Mouse (Mus musculus) megakaryocyte, embryonic 14.5 days (primary cell): ENCODE results near the gene Ephx1. TPM values are rescaled to one million over a fixed set of nuclear protein-coding genes. Genes with fewer than 3 reads are reported as not detected.
A peak's percentile ranks its signal among the peaks of the same experiment; 100 is the strongest.
"Not testable (repeated sequence)": the region's sequence is repeated elsewhere in the genome, so short reads cannot be mapped to it uniquely, and the experiment has no call there.

ENCODE experiments used
- H3K27me3 ChIP-seq: replicated peaks from 2 replicates; pipeline ENCODE3; 2012; ENCODE audit warnings: inconsistent platforms
- H3K36me3 ChIP-seq: replicated peaks from 2 replicates; pipeline ENCODE3; 2012; ENCODE audit warnings: low read length, inconsistent platforms, mixed read lengths
- H3K4me1 ChIP-seq: 2 replicates; pipeline ENCODE4 v1.6.1; 2012; ENCODE audit warnings: inconsistent platforms
- H3K4me3 ChIP-seq: replicated peaks from 2 replicates; pipeline ENCODE3; 2012; ENCODE audit warnings: moderate library complexity, mild to moderate bottlenecking, inconsistent platforms
- H3K9me3 ChIP-seq: 2 replicates; pipeline ENCODE4 v1.6.1; 2012; ENCODE audit warnings: inconsistent platforms
- FLI1 ChIP-seq: IDR thresholded peaks from 2 replicates; pipeline ENCODE4 v1.6.1; 2012; ENCODE audit warnings: low read length, inconsistent platforms, mixed read lengths
- GATA1 ChIP-seq: IDR thresholded peaks from 3 replicates; pipeline ENCODE4 v1.6.1; 2012; ENCODE audit warnings: mixed read lengths, low read length, inconsistent platforms, borderline replicate concordance
- polyA plus RNA-seq: library from polyadenylated mRNA; stranded (reverse); fragments of >175 nt; gene quantifications from 2 replicates; pipeline ENCODE4 v1.2.3, GENCODE M21; 2012; ENCODE audit warnings: low replicate concordance; ENCODE audit not compliant: insufficient read depth

Gene Ephx1
- polyA plus RNA-seq, 1 experiment, result not detected

DNA sequence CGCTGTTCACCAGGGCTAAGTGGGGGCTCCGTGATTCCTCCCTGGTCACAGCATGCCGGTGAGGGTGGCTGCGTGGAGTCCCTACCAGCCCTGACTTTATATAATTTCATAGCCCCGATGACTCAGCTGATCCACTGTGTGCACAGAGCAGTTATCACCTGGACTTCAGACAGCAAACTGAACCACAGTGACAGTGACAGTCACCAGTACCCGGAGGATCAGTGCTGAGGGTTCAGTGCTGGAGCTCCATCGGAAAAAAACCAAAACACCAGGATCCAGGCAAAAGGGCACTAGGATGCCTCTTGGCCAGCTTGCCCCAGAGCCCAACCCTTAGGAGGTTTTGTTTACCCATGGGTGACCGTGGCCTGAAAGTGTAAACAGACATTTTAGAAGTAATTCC, 15.4 kb downstream of the Ephx1 start:
- H3K4me1 ChIP-seq, result peaks cover 19% of the 10 kb centered on the region
- no peak overlapping the region for H3K4me3 ChIP-seq
- H3K36me3 ChIP-seq, result no peaks in the 10 kb centered on the region
- no peak for TF ChIP-seq FLI1
- no peak for TF ChIP-seq GATA1
- H3K9me3 ChIP-seq, result no peaks in the 10 kb centered on the region
- H3K27me3 ChIP-seq, result peaks cover 68% of the 10 kb centered on the region

- Histone ChIP-seq H3K4me3 (no peak overlapping the region), H3K36me3 (no peaks in the 10 kb centered on the region), H3K27me3 (peaks cover 75% of the 10 kb centered on the region), H3K4me1 (peaks cover 7% of the 10 kb centered on the region), H3K9me3 (no peaks in the 10 kb centered on the region)
- TF ChIP-seq GATA1, result no peak
- TF ChIP-seq FLI1, result no peak
Measured at GRCm38 (mm10) chr1:181003790-181004189, 16.9 kb downstream of the Ephx1 start.

DNA sequence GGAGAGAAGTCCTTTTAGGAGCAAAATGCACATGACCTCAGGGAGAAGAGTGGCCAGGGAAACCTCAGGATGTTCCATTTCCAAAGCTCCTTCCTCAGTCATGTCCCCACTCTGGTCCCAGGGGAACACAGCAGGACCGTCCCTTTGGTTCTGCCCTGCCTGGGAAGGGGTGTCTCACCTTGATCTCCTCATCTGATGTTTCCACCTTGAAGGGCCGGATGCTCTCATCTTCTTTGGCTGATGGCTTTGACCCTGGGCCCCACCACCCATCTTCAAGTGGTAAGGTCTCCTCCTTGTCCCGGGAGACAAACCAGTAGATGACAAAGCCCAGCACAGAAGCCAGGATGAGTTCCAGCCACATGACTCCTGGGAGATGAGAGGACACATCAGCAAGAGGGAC, 19.1 kb downstream of the Ephx1 start:
- peaks cover 10% of the 10 kb centered on the region for H3K4me1 ChIP-seq
- no peaks in the 10 kb centered on the region for H3K9me3 ChIP-seq
- no peak for TF ChIP-seq FLI1
- no peak for TF ChIP-seq GATA1
- no peaks in the 10 kb centered on the region for H3K36me3 ChIP-seq
- H3K27me3 ChIP-seq, result peaks cover 73% of the 10 kb centered on the region
- H3K4me3 ChIP-seq, result no peak overlapping the region

- Histone ChIP-seq H3K27me3 (peaks cover 73% of the 10 kb centered on the region), H3K36me3 (no peaks in the 10 kb centered on the region), H3K9me3 (no peaks in the 10 kb centered on the region), H3K4me1 (peaks cover 10% of the 10 kb centered on the region), H3K4me3 (no peak overlapping the region)
- no peak for TF ChIP-seq GATA1
Measured at GRCm38 (mm10) chr1:181001217-181001616, 19.5 kb downstream of the Ephx1 start.

- no peak for TF ChIP-seq GATA1
- TF ChIP-seq FLI1, result no peak
- Histone ChIP-seq H3K9me3 (no peaks in the 10 kb centered on the region), H3K27me3 (peaks cover 76% of the 10 kb centered on the region), H3K36me3 (no peaks in the 10 kb centered on the region), H3K4me1 (peaks cover 10% of the 10 kb centered on the region), H3K4me3 (no peak overlapping the region)
Measured at GRCm38 (mm10) chr1:181000501-181001092, 20.1 kb downstream of the Ephx1 start.

- peaks cover 70% of the 10 kb centered on the region for H3K27me3 ChIP-seq
- no peak overlapping the region for H3K4me3 ChIP-seq
- no peaks in the 10 kb centered on the region for H3K9me3 ChIP-seq
- H3K36me3 ChIP-seq, result no peaks in the 10 kb centered on the region
- peaks cover 12% of the 10 kb centered on the region for H3K4me1 ChIP-seq
- TF ChIP-seq FLI1, result no peak
- no peak for TF ChIP-seq GATA1
Measured at GRCm38 (mm10) chr1:180992142-180992541, 28.6 kb downstream of the Ephx1 start.

DNA sequence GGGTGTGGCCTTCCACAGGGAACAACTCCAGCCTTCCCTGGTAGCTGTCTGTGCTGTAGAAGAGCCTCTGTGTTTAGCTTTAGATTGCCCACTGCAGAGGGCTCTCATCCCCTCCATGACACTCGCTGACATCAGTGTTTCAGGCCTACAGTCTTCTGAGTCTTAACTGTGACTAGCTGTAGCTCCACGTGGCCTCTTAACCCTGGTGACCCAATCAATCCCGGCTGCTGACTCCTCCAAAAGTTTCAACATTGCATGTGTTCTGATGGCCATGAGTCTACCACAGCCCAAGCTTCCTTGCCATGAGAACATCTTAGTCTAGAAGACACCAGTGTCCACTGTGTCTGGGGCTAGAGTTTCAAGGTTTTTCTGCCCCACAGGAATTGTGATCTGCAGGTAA, 30.0 kb downstream of the Ephx1 start:
- H3K36me3 ChIP-seq, result no peaks in the 10 kb centered on the region
- H3K9me3 ChIP-seq, result peaks cover 7% of the 10 kb centered on the region
- TF ChIP-seq GATA1, result no peak
- TF ChIP-seq FLI1, result no peak
- H3K27me3 ChIP-seq, result peaks cover 63% of the 10 kb centered on the region
- H3K4me3 ChIP-seq, result no peak overlapping the region
- peaks cover 12% of the 10 kb centered on the region for H3K4me1 ChIP-seq

DNA sequence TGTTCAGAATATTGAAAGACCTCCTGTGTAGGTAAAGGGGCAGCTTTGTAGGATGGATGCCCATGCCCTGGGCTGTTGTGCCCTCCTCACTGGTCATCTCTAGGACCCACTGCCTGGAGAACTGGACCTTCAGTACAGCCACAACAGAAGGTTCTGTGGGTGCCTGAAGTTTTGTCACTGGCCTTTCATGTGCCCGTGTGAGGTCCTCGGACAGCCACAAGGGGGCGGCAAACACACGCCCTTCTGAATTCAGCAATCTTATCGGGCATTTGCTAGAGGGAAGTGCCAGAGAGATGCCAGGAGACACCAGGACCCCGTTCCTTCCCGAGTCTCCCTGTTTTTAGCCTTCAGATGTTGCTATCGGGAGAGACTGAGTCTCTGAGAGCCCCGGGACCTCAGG, 32.9 kb downstream of the Ephx1 start:
- Histone ChIP-seq H3K27me3 (peaks cover 54% of the 10 kb centered on the region), H3K36me3 (no peaks in the 10 kb centered on the region), H3K9me3 (peaks cover 11% of the 10 kb centered on the region), H3K4me1 (peaks cover 12% of the 10 kb centered on the region), H3K4me3 (peak overlapping the region; percentile 62)
- TF ChIP-seq GATA1 (no peak), FLI1 (no peak)

DNA sequence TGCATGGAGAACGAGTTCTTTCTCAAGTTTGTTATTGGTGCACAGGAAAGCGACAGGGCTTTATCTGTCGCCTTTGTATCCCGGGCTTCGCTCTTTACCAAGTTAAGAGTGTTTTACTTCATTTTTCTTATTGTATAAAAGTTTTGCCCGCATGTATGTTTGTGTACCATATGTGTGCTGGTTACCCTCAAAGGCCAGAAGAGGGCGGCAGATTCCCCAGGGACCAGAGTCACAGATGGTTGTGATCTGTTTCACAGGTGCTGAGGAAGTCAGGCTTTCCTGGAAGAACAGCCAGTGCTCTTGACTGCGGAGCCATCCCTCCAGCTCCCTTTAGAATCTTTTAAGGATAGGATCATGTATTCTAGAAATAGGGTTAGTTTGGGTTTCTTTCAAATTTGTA, 34.0 kb downstream of the Ephx1 start:
- no peaks in the 10 kb centered on the region for H3K36me3 ChIP-seq
- no peak for TF ChIP-seq FLI1
- no peak for TF ChIP-seq GATA1
- peaks cover 11% of the 10 kb centered on the region for H3K9me3 ChIP-seq
- peaks cover 48% of the 10 kb centered on the region for H3K27me3 ChIP-seq
- peaks cover 9% of the 10 kb centered on the region for H3K4me1 ChIP-seq
- no peak overlapping the region for H3K4me3 ChIP-seq

DNA sequence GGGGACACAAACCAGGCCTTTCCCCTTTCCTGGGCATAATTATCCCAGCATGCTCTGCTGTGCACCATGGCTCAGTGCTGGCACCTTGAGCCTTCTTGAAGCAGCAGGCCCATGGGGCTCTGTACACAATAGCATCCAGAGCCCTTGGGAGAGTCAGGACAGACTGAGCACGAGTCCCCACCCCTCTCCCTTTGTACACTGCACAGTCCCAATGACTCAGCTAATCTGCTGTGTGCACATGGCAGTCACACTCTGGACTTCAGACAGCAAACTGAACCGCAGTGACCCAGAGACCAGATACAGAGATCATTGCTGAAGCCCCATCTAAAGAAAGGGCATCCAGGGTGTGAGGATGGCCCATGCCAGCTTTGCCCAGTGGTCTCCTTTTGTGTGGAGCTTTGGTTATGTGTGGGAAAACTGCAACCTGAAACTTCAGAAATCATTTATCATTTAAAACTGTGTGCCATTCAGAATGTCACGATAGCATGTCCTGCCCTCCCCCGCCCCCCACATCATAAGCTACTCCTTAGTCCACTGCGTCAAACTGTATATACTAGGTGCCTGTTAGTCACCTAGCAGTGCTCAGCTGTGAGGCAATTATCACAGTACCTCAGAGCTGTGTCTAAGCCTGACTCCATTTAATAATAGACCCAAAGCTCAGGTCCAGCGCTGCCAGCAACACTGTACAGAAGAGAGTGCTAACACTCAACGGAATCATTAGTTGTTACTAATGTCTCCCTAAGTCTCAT, 39.2 kb downstream of the Ephx1 start:
- H3K4me3 ChIP-seq, result not testable (repeated sequence)
- peaks cover 24% of the 10 kb centered on the region for H3K27me3 ChIP-seq

GRCm38 (mm10) chr1:180980464-180980863, 40.2 kb downstream of the Ephx1 start:
- H3K36me3 ChIP-seq, result peaks cover 14% of the 10 kb centered on the region
- TF ChIP-seq GATA1, result no peak
- TF ChIP-seq FLI1, result no peak
- H3K4me3 ChIP-seq, result no peak overlapping the region
- H3K9me3 ChIP-seq, result 0 out of 2 replicates have a peak, but pooled peaks cover 7% of the 10 kb centered on the region
- peaks cover 26% of the 10 kb centered on the region for H3K4me1 ChIP-seq
- peaks cover 22% of the 10 kb centered on the region for H3K27me3 ChIP-seq

More for the DNA sequence above, 39.2 kb downstream of the Ephx1 start:
- peaks cover 16% of the 10 kb centered on the region for H3K4me1 ChIP-seq
- H3K9me3 ChIP-seq, H3K36me3 ChIP-seq: not testable (repeated sequence)
